Mouse (Mus musculus): ENCODE results near the gene Clcnka. TPM values are rescaled to one million over a fixed set of nuclear protein-coding genes. Genes with fewer than 3 reads are reported as not detected.

The Clcnka gene
- total RNA-seq, 2 experiments from 2014 or later = 2.3 TPM; not detected in 1

- DNase-seq (ENCODE audit: low spot score in 2 of 2) = no peak
Measured at GRCm38 (mm10) chr4:141335263-141335796, 63.2 kb downstream of the Clcnka start.

GRCm38 (mm10) chr4:141334695-141335094 lies 63.8 kb downstream of the Clcnka start:
- no peak for DNase-seq (ENCODE audit: low spot score in 2 of 2)

Small RNA genes lying within 50 kb of the gene (microRNA-seq; reads per million reads assigned to microRNA genes)
- not detected for gene Gm25690

Other genes starting within 250 kb of the Clcnka start
- 1 to 10 TPM; 2.5 to 2.7 TPM for gene Rsg1, start 184.8 kb downstream of the Clcnka start, total RNA-seq (2021)
- 10 to 100 TPM; 37.5 to 39.2 TPM for gene Arhgef19, start 159.2 kb downstream of the Clcnka start, total RNA-seq (2021)
- 10 to 100 TPM; 19.0 to 21.5 TPM for gene Epha2, start 97.5 kb downstream of the Clcnka start, total RNA-seq (2021)
- gene Fam131c, start 30.5 kb downstream of the Clcnka start, total RNA-seq (2021) = 1 to 10 TPM; 1.9 to 3.0 TPM
- gene Clcnkb, start 17.3 kb upstream of the Clcnka start, total RNA-seq (2021) = 10 to 100 TPM in 1 of 2 experiments, 1 to 10 TPM in 1; 1.0 to 24.8 TPM
- 1 to 10 TPM; 2.9 to 9.6 TPM for gene Hspb7, start 22.1 kb upstream of the Clcnka start, total RNA-seq (2021)
- gene Srarp, start 37.4 kb upstream of the Clcnka start, total RNA-seq (2021) = not detected
- gene Zbtb17, start 45.9 kb upstream of the Clcnka start, total RNA-seq (2021) = 10 to 100 TPM; 21.6 to 24.9 TPM
- gene Spen, start 139.9 kb upstream of the Clcnka start, total RNA-seq (2021) = 10 to 100 TPM; 57.4 to 67.8 TPM
- 10 to 100 TPM; 24.9 to 32.1 TPM for gene Fblim1, start 207.4 kb upstream of the Clcnka start, total RNA-seq (2021)
- 1 to 10 TPM; 3.7 to 3.8 TPM for gene Tmem82, start 219.9 kb upstream of the Clcnka start, total RNA-seq (2021)
- 1 to 10 TPM; 7.4 to 9.5 TPM for gene Slc25a34, start 225.1 kb upstream of the Clcnka start, total RNA-seq (2021)